13 mouse cellular contexts compared by ENCODE assay signal in genomic region chr13:53846221-53846620, GRCm38 (mm10).
"Had no signal": no experiment of that assay in that cellular context is flagged by ENCODE, and none has a peak within 500 bp of the region (broad histone marks: within the 10 kb centered on the region; RNA-seq: fewer than 3 reads in every experiment).

No protein-coding gene starts in this region.

- DNase-seq: kidney, adult 2 months; kidney, postnatal 14 days; liver; lung, adult 18-20 months; right cerebral cortex, postnatal 25 days; thymus, adult 18-20 months; thymus, postnatal 14 days had no signal

- H3K4me3 ChIP-seq: kidney, embryonic 15.5 days; limb, embryonic 12.5 days; midbrain, embryonic 13.5 days; myocyte; neural tube, embryonic 15.5 days had no signal

- ATAC-seq: midbrain, embryonic 13.5 days had no signal

- H3K27me3 ChIP-seq: kidney, embryonic 15.5 days; midbrain, embryonic 13.5 days; neural tube, embryonic 15.5 days had no signal

- H3K27ac ChIP-seq: kidney, embryonic 15.5 days; limb, embryonic 12.5 days; liver, embryonic 14.5 days; midbrain, embryonic 13.5 days; neural tube, embryonic 15.5 days had no signal

- H3K4me1 ChIP-seq: kidney, embryonic 15.5 days; limb, embryonic 12.5 days; midbrain, embryonic 13.5 days; neural tube, embryonic 15.5 days had no signal
